Comparison of ENCODE assay signal across 1 mouse cellular context in genomic region chr11:61503933-61504332, GRCm38 (mm10).
TF ChIP-seq lines count a peak whose summit lies in the region.

No protein-coding gene starts in this region.

TF ChIP-seq in myocyte, 11 proteins besides CTCF, POLR2A, EP300 and RAD21 (continued from another document):
- no peak for TF ChIP-seq USF1 (IDR thresholded peaks at IDR 0.05; ENCODE audit: low read depth)
- TF ChIP-seq MAX (IDR thresholded peaks at IDR 0.05; ENCODE audit: low read depth), result no peak
